Mouse (Mus musculus): Measurements from ENCODE around the gene Krt7. TPM values are rescaled to one million over a fixed set of nuclear protein-coding genes. Genes with fewer than 3 reads are reported as not detected.

Gene Krt7
- total and polyA plus RNA-seq, 2 experiments from 2014 or later = 10.2 to 24.8 TPM

GRCm38 (mm10) chr15:101418950-101419349 is 8.1 kb downstream of the Krt7 start:
- ATAC-seq (ENCODE audit: insufficient read depth, low read depth) (no peak), DNase-seq (ENCODE audit: low spot score) (peak; percentile 46)
- H3K4me2 ChIP-seq (ENCODE audit: low read depth, low read length) = no peak overlapping the region
- H3K9me3 ChIP-seq (replicated peaks; ENCODE audit: control insufficient read depth, low read length) = no peaks in the 10 kb centered on the region
- H3K27ac ChIP-seq (ENCODE audit: low read depth) = no peak overlapping the region
- no peaks in the 10 kb centered on the region for H3K4me1 ChIP-seq (ENCODE audit: control insufficient read depth, insufficient read depth)
- WGBS = 72% methylated on average over 4 of the region's 4 CpGs
- H3K4me3 ChIP-seq (ENCODE audit: low read depth, low read length) = no peak overlapping the region
- no peaks in the 10 kb centered on the region for H3K36me3 ChIP-seq (replicated peaks; ENCODE audit: control insufficient read depth, insufficient read depth, low read length)
- no peaks in the 10 kb centered on the region for H3K27me3 ChIP-seq (ENCODE audit: control insufficient read depth, insufficient read depth, low read length)
- no peak overlapping the region for H3K9ac ChIP-seq (replicated peaks; ENCODE audit: low read depth, low read length)
- TF ChIP-seq EP300 (IDR thresholded peaks at IDR 0.05; ENCODE audit: low read depth) (no peak), CTCF (IDR thresholded peaks at IDR 0.05; ENCODE audit: low read depth) (no peak)

DNA sequence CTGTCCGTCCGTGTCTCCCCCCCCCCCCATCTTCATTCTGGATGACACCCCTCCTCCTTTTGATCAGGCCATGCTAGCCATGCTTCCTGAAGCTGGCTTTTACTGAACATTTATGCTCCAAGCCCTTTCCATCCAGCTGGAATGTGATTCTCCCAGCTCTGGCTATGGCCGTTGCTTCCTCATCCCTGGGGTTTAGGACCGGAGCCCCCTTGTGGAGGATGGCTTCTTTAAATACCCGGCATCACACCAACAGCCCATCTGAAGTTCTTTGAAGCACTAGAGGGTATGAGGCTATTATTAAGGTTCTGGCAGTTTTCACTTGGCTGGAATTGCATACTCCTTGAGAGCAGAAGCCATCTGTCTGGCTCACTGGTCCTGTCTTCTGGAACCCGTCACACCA is 10.1 kb downstream of the Krt7 start:
- H3K4me3 ChIP-seq (ENCODE audit: low read depth, low read length) = no peak overlapping the region
- peak; percentile 52 for TF ChIP-seq CTCF (IDR thresholded peaks at IDR 0.05; ENCODE audit: low read depth)
- TF ChIP-seq EP300 (IDR thresholded peaks at IDR 0.05; ENCODE audit: low read depth) = no peak
- ATAC-seq (ENCODE audit: insufficient read depth, low read depth) (no peak), DNase-seq (ENCODE audit: low spot score) (peak; percentile 33)
- no peak overlapping the region for H3K4me2 ChIP-seq (ENCODE audit: low read depth, low read length)
- H3K4me1 ChIP-seq (ENCODE audit: control insufficient read depth, insufficient read depth) = no peaks in the 10 kb centered on the region
- H3K9me3 ChIP-seq (replicated peaks; ENCODE audit: control insufficient read depth, low read length) = no peaks in the 10 kb centered on the region
- 35% methylated on average over 6 of the region's 6 CpGs for WGBS
- no peaks in the 10 kb centered on the region for H3K27me3 ChIP-seq (ENCODE audit: control insufficient read depth, insufficient read depth, low read length)
- H3K36me3 ChIP-seq (replicated peaks; ENCODE audit: control insufficient read depth, insufficient read depth, low read length) = no peaks in the 10 kb centered on the region
- H3K9ac ChIP-seq (replicated peaks; ENCODE audit: low read depth, low read length) = no peak overlapping the region
- no peak overlapping the region for H3K27ac ChIP-seq (ENCODE audit: low read depth)

- Histone ChIP-seq H3K27ac (ENCODE audit: low read depth) (no peak overlapping the region), H3K27me3 (ENCODE audit: control insufficient read depth, insufficient read depth, low read length) (no peaks in the 10 kb centered on the region), H3K4me3 (ENCODE audit: low read depth, low read length) (no peak overlapping the region), H3K9me3 (replicated peaks; ENCODE audit: control insufficient read depth, low read length) (no peaks in the 10 kb centered on the region), H3K4me1 (ENCODE audit: control insufficient read depth, insufficient read depth) (no peaks in the 10 kb centered on the region), H3K9ac (replicated peaks; ENCODE audit: low read depth, low read length) (no peak overlapping the region), H3K4me2 (ENCODE audit: low read depth, low read length) (no peak overlapping the region), H3K36me3 (replicated peaks; ENCODE audit: control insufficient read depth, insufficient read depth, low read length) (no peaks in the 10 kb centered on the region)
- ATAC-seq (ENCODE audit: insufficient read depth, low read depth) = no peak
- 18% methylated on average over 5 of the region's 5 CpGs for WGBS
- TF ChIP-seq CTCF (IDR thresholded peaks at IDR 0.05; ENCODE audit: low read depth) (no peak), EP300 (IDR thresholded peaks at IDR 0.05; ENCODE audit: low read depth) (no peak)
- DNase-seq (ENCODE audit: low spot score) = no peak
Observed at GRCm38 (mm10) chr15:101424914-101425313, 14.1 kb downstream of the Krt7 start.

DNA sequence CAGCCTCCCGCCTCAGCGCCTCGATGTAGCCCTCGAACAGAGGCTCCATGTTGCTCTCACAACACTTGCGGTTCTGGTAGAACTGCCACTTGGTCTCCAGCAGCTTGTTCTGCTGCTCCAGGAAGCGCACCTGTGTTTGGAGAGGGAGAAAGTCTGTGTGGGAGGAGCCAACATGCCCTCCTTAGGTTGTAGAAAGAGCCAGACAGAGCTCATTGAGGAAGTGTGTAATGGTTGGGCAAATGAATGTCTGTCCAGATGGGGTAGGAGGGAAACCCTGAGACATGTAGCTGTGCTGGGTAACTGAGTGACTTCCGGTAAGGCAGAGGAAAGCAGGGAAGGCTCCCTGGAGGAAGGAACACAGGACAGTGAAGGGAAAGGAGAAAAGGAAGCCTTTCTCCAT is 25.8 kb downstream of the Krt7 start:
- Histone ChIP-seq H3K27me3 (ENCODE audit: control insufficient read depth, insufficient read depth, low read length) (peaks cover 31% of the 10 kb centered on the region), H3K4me2 (ENCODE audit: low read depth, low read length) (no peak overlapping the region), H3K9ac (replicated peaks; ENCODE audit: low read depth, low read length) (no peak overlapping the region)

GRCm38 (mm10) chr15:101438555-101438954 is 27.7 kb downstream of the Krt7 start, which contains the start of gene Krt87:
Gene Krt87, minus strand, starts transcription at chr15:101438804.
- peaks cover 31% of the 10 kb centered on the region for H3K27me3 ChIP-seq (ENCODE audit: control insufficient read depth, insufficient read depth, low read length)
- ATAC-seq (ENCODE audit: insufficient read depth, low read depth) (no peak), DNase-seq (ENCODE audit: low spot score) (no peak)
- H3K27ac ChIP-seq (ENCODE audit: low read depth) = no peak within 1 kb of the TSS
- no peaks in the 10 kb centered on the region for H3K4me1 ChIP-seq (ENCODE audit: control insufficient read depth, insufficient read depth)
- 2% methylated on average over 34 of the region's 34 CpGs for WGBS
- TF ChIP-seq CTCF (IDR thresholded peaks at IDR 0.05; ENCODE audit: low read depth) (no peak), EP300 (IDR thresholded peaks at IDR 0.05; ENCODE audit: low read depth) (no peak)
- H3K9ac ChIP-seq (replicated peaks; ENCODE audit: low read depth, low read length) = no peak within 1 kb of the TSS
- peak within 1 kb of the TSS; percentile 11 for H3K4me3 ChIP-seq (ENCODE audit: low read depth, low read length)
- no peaks in the 10 kb centered on the region for H3K9me3 ChIP-seq (replicated peaks; ENCODE audit: control insufficient read depth, low read length)
- peak within 1 kb of the TSS; percentile 23; the same call in 1 of the 2 replicates for H3K4me2 ChIP-seq (ENCODE audit: low read depth, low read length)
- no peaks in the 10 kb centered on the region for H3K36me3 ChIP-seq (replicated peaks; ENCODE audit: control insufficient read depth, insufficient read depth, low read length)

More for the DNA sequence above, 25.8 kb downstream of the Krt7 start:
- Histone ChIP-seq H3K9me3 (replicated peaks; ENCODE audit: control insufficient read depth, low read length) (no peaks in the 10 kb centered on the region), H3K4me3 (ENCODE audit: low read depth, low read length) (no peak overlapping the region), H3K4me1 (ENCODE audit: control insufficient read depth, insufficient read depth) (no peaks in the 10 kb centered on the region), H3K36me3 (replicated peaks; ENCODE audit: control insufficient read depth, insufficient read depth, low read length) (no peaks in the 10 kb centered on the region), H3K27ac (ENCODE audit: low read depth) (no peak overlapping the region)
- DNase-seq (ENCODE audit: low spot score) (no peak), ATAC-seq (ENCODE audit: insufficient read depth, low read depth) (no peak)
- 86% methylated on average over 7 of the region's 7 CpGs for WGBS
- TF ChIP-seq CTCF (IDR thresholded peaks at IDR 0.05; ENCODE audit: low read depth) = no peak

- peaks cover 31% of the 10 kb centered on the region for H3K27me3 ChIP-seq (ENCODE audit: control insufficient read depth, insufficient read depth, low read length)
- H3K4me3 ChIP-seq (ENCODE audit: low read depth, low read length) = no peak overlapping the region
- no peak overlapping the region for H3K9ac ChIP-seq (replicated peaks; ENCODE audit: low read depth, low read length)
- H3K36me3 ChIP-seq (replicated peaks; ENCODE audit: control insufficient read depth, insufficient read depth, low read length) = no peaks in the 10 kb centered on the region
- H3K4me1 ChIP-seq (ENCODE audit: control insufficient read depth, insufficient read depth) = no peaks in the 10 kb centered on the region
- H3K27ac ChIP-seq (ENCODE audit: low read depth) = no peak overlapping the region
- DNase-seq (ENCODE audit: low spot score) (no peak), ATAC-seq (ENCODE audit: insufficient read depth, low read depth) (no peak)
- 63% methylated on average over 4 of the region's 4 CpGs for WGBS
- H3K9me3 ChIP-seq (replicated peaks; ENCODE audit: control insufficient read depth, low read length) = no peaks in the 10 kb centered on the region
- TF ChIP-seq EP300 (IDR thresholded peaks at IDR 0.05; ENCODE audit: low read depth) = no peak
- TF ChIP-seq CTCF (IDR thresholded peaks at IDR 0.05; ENCODE audit: low read depth) = no peak
- H3K4me2 ChIP-seq (ENCODE audit: low read depth, low read length) = no peak overlapping the region
Observed at GRCm38 (mm10) chr15:101440837-101441236, 30.0 kb downstream of the Krt7 start.
